Mouse (Mus musculus): ENCODE measurements around the gene Ppp1r14c. TPM values are rescaled to one million over a fixed set of nuclear protein-coding genes. Genes with fewer than 3 reads are reported as not detected.
"Not testable (repeated sequence)": the region's sequence is repeated elsewhere in the genome, so short reads cannot be mapped to it uniquely, and the experiment has no call there.

The Ppp1r14c gene
- polyA plus RNA-seq, 1 experiment from 2014 or later, result 27.7 TPM

DNA sequence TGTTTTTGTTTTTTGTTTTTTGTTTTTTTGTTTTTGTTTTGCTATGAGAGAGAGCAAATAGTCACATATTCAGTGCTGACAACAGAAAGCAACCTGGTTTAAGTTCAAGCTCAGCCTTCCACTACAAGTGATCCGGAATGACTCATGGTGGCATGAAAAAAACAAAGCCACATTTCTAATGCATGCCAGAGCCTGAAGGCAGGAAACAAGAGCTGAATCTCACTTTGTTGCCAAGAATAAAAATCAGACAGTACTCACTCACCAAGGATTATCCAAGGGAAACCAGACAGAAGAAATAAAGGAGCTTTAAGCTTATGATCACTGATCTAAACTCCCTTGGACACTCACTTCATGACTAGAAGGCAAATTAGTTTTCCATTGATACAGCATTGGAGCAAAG is 110.8 kb downstream of the Ppp1r14c start:
- H3K4me2 ChIP-seq (replicated peaks), result no peak overlapping the region
- 0 out of 2 replicates have a peak, but pooled peaks cover 3% of the 10 kb centered on the region for H3K4me1 ChIP-seq
- H3K36me3 ChIP-seq, result no peaks in the 10 kb centered on the region
- no peak overlapping the region for H3K4me3 ChIP-seq (replicated peaks)
- H3K27ac ChIP-seq (replicated peaks), result no peak overlapping the region
- no peaks in the 10 kb centered on the region for H3K27me3 ChIP-seq
- H3K9me3 ChIP-seq (replicated peaks), result no peaks in the 10 kb centered on the region
- no peak for ATAC-seq (ENCODE audit: insufficient number of reproducible peaks, low FRiP score, low TSS enrichment, low read depth)
- WGBS, result 12% methylated on average over 1 of the region's 1 CpGs
- H3K9ac ChIP-seq, result no peak overlapping the region

DNA sequence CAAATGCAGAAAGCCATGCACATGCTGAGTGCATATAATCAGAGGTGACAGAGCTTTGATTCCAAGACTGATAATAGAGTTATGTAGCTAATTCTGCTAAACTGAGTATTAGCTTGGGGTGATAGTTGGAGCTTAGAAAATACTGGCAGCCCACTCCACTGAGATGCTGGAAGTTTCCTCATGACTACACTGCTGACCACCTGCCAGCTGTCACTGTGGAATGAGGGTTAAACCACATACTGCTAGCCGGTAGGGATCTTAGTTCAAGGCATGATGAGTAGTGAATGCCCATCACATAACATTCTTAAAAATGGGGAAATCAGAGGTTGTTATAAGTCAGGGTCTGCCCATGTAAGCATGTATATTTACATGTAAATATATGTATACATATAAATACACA is 113.9 kb downstream of the Ppp1r14c start:
- Histone ChIP-seq H3K4me1 (0 out of 2 replicates have a peak, but pooled peaks cover 3% of the 10 kb centered on the region), H3K4me3 (replicated peaks) (no peak overlapping the region), H3K27me3 (no peaks in the 10 kb centered on the region), H3K9ac (no peak overlapping the region), H3K27ac (replicated peaks) (no peak overlapping the region), H3K4me2 (replicated peaks) (no peak overlapping the region), H3K36me3 (no peaks in the 10 kb centered on the region), H3K9me3 (replicated peaks) (no peaks in the 10 kb centered on the region)
- 82% methylated on average over 1 of the region's 1 CpGs for WGBS
- no peak for ATAC-seq (ENCODE audit: insufficient number of reproducible peaks, low FRiP score, low TSS enrichment, low read depth)

DNA sequence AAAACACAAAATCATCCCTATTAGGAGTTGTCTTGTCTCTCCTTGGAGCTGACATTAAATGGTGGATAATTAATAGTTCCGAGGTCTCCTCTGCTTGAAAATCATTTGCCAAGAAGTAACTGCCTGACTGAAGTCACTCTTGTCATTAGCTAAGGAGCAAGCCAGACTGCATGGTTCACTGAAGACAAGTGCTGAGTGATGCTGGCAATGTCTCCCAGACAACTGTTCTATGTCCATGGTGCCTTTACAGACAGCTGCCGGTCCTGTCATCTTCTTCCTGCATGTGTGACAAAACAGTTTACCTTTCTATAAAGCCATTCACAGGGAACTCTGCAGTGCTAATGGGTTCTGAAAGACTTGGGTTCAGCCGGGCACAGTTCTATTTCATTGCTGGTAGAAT is 124.2 kb downstream of the Ppp1r14c start:
- 81% methylated on average over 3 of the region's 3 CpGs for WGBS

DNA sequence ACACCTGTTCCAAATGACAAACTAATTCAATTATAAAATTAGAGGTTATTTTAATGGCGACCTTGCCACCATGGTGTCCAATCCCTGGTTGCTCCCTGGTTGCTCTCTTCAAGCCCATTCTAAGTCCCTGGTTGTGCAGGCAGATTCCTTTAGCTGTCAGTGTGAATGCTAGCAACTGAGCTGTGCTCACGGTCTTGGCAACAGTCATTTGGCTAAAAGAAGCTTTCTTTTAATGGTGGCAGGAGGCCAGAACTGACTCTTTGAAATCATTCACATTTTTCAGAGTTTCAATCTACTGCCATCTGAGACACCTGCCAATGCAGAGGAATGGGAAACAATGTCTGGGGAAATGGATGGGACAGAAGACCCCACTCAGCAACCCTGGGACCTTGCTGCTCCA is 130.9 kb downstream of the Ppp1r14c start:
- no peaks in the 10 kb centered on the region for H3K36me3 ChIP-seq
- no peak overlapping the region for H3K27ac ChIP-seq (replicated peaks)
- no peak overlapping the region for H3K4me3 ChIP-seq (replicated peaks)
- no peak for ATAC-seq (ENCODE audit: insufficient number of reproducible peaks, low FRiP score, low TSS enrichment, low read depth)
- no peak overlapping the region for H3K9ac ChIP-seq
- H3K4me2 ChIP-seq (replicated peaks), result no peak overlapping the region
- H3K4me1 ChIP-seq, result no peaks in the 10 kb centered on the region
- H3K9me3 ChIP-seq (replicated peaks), result no peaks in the 10 kb centered on the region
- WGBS, result 61% methylated on average over 2 of the region's 2 CpGs
- no peaks in the 10 kb centered on the region for H3K27me3 ChIP-seq

More for the DNA sequence above, 124.2 kb downstream of the Ppp1r14c start:
- Histone ChIP-seq H3K4me1 (no peaks in the 10 kb centered on the region), H3K9me3 (replicated peaks) (no peaks in the 10 kb centered on the region), H3K27ac (replicated peaks) (no peak overlapping the region), H3K36me3 (no peaks in the 10 kb centered on the region), H3K27me3 (no peaks in the 10 kb centered on the region), H3K9ac (no peak overlapping the region), H3K4me2 (replicated peaks) (no peak overlapping the region), H3K4me3 (replicated peaks) (no peak overlapping the region)
- no peak for ATAC-seq (ENCODE audit: insufficient number of reproducible peaks, low FRiP score, low TSS enrichment, low read depth)

DNA sequence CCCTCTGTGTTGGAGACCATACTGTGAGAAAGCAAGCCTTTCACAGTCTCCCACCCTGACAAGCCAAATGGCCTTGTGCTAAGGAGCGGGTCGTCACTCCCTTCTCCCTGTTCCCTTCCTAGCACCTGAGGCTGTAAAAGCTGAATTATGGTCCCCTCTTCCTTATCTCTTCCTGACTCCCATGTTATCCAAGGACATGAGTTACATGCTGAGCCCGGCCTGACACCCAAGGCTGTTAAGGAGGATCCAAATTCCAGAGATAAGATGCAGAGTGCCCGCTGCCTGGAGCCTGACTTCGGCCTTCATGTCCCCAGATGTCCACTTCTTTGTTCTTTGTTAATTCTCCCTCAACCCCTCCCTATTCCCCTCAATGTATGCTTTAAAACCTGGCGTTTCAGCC is 135.0 kb downstream of the Ppp1r14c start:
- not testable (repeated sequence) for H3K27ac ChIP-seq (replicated peaks); H3K36me3 ChIP-seq; H3K9me3 ChIP-seq (replicated peaks); H3K9ac ChIP-seq; H3K27me3 ChIP-seq; H3K4me1 ChIP-seq; H3K4me3 ChIP-seq (replicated peaks); H3K4me2 ChIP-seq (replicated peaks); ATAC-seq (ENCODE audit: insufficient number of reproducible peaks, low FRiP score, low TSS enrichment, low read depth)
- 86% methylated on average over 6 of the region's 6 CpGs for WGBS

DNA sequence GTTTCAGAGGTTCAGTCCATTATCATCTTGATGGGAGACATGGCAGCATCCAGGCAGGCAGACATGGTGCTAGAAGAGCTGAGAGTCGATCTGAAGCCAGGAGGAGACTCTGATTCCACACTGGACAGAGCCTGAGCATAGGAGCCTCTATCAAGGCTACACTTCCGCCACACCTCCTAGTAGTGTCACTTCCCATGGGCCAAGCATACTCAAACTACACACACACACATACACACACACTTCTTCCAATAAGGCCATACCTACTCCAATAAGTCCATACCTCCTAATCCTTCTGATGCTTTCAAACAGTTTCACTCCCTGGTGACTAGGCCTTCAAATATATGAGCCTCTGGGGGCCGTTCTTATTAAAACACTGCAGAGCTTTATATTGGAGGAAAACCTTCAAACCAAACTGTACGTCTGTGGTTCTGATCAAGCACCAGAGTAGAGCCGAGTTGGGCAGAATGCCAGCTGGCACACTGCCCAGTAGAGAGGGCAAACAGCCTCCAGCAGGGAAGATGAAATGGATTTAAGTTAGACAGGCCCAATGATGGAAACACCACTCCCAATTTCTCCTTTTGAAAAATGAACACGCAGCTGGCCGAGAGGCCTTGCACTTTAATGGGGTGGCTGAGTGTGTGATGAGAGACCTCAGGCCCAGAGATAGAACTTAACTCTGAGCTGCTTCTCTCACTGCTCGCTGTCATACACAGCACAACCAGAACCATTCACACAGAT is 141.8 kb downstream of the Ppp1r14c start:
- H3K4me2 ChIP-seq (replicated peaks), result no peak overlapping the region
- no peak overlapping the region for H3K9ac ChIP-seq
- 0 out of 2 replicates have a peak, but pooled peaks have one; percentile 18 for ATAC-seq (ENCODE audit: insufficient number of reproducible peaks, low FRiP score, low TSS enrichment, low read depth)
- no peaks in the 10 kb centered on the region for H3K9me3 ChIP-seq (replicated peaks)
- 32% methylated on average over 8 of the region's 8 CpGs for WGBS
- H3K27ac ChIP-seq (replicated peaks), result no peak overlapping the region
- H3K4me1 ChIP-seq, result peaks cover 16% of the 10 kb centered on the region
- H3K27me3 ChIP-seq, result no peaks in the 10 kb centered on the region
- no peaks in the 10 kb centered on the region for H3K36me3 ChIP-seq
- H3K4me3 ChIP-seq (replicated peaks), result no peak overlapping the region

DNA sequence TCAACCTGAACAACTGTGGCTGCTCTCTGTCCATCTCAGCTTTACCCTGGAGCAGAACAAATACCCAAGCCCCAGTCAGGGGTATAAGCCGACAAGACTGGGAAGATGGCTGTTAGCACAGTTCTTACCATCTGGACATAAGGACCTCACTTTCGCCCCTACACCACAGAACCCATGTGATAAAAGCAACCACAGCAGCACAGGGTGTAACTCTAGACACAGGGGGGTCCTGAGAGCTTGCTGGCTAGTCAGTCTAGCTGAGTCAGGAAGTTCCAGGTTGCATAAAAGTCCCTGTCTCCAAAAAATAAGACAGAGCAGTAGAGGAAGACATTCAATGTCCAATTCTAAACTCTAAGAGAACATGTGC is 142.3 kb downstream of the Ppp1r14c start:
- no peaks in the 10 kb centered on the region for H3K36me3 ChIP-seq
- ATAC-seq (ENCODE audit: insufficient number of reproducible peaks, low FRiP score, low TSS enrichment, low read depth), result no peak
- no peak overlapping the region for H3K27ac ChIP-seq (replicated peaks)
- no peak overlapping the region for H3K4me3 ChIP-seq (replicated peaks)
- H3K4me1 ChIP-seq, result peaks cover 16% of the 10 kb centered on the region
- no peaks in the 10 kb centered on the region for H3K27me3 ChIP-seq
- 58% methylated on average over 2 of the region's 2 CpGs for WGBS
- H3K9ac ChIP-seq, result no peak overlapping the region
- H3K9me3 ChIP-seq (replicated peaks), result no peaks in the 10 kb centered on the region
- H3K4me2 ChIP-seq (replicated peaks), result no peak overlapping the region

DNA sequence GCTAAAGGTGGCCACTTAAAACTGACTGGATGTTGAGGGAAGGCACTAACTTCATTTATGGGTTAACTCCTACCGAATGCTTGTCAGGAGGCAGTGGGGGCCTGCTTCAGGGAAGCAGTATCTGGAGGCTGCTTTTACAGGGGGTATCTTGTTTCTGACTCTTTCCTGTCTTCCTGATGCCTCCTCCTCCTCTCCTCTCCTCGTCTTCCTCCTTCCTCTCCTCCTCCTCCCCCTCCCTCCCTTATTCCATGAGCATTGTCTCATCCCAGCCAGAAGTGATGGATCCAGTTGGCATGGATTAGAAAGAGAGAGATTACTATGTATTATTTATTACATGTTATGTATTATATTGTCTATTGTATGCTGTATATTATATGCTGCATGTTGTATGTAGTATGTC is 142.9 kb downstream of the Ppp1r14c start:
- Histone ChIP-seq H3K27ac (replicated peaks) (no peak overlapping the region), H3K4me1 (peaks cover 16% of the 10 kb centered on the region), H3K27me3 (no peaks in the 10 kb centered on the region), H3K9ac (no peak overlapping the region), H3K4me3 (replicated peaks) (no peak overlapping the region), H3K4me2 (replicated peaks) (no peak overlapping the region), H3K9me3 (replicated peaks) (no peaks in the 10 kb centered on the region), H3K36me3 (no peaks in the 10 kb centered on the region)
- ATAC-seq (ENCODE audit: insufficient number of reproducible peaks, low FRiP score, low TSS enrichment, low read depth), result no peak
- 37% methylated on average over 2 of the region's 2 CpGs for WGBS

DNA sequence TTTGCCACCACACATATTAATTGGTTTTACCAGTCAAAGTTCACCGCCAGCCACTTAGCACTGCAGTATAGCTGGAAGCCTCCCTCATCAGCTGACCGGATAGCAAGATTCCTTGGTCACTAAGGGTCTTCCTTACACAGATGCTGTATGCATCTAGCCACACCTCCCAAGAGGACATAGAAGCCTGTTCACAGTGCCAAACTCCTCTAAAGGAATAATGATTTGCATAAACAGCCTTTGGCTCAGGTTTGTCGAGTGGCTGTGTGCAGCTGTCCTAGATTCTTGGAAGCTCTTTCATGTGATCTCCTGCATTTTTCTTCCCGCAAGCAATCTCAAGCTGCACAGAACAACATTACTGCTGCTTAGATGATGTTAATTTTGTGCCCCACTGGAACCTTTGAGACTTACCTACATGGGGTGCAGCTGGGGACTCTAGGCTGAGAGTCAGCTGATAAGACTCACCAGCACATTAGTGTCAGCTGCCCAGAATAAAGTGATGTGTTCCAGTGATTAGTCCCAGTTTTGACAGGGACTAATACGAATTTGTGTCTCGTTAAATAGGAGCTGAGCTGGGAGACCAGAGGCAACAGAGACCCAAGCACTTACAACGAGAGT is 143.9 kb downstream of the Ppp1r14c start:
- ATAC-seq (ENCODE audit: insufficient number of reproducible peaks, low FRiP score, low TSS enrichment, low read depth), result no peak
- H3K9ac ChIP-seq, result no peak overlapping the region
- H3K36me3 ChIP-seq, result no peaks in the 10 kb centered on the region
- H3K4me3 ChIP-seq (replicated peaks), result no peak overlapping the region
- H3K4me2 ChIP-seq (replicated peaks), result no peak overlapping the region
- no peaks in the 10 kb centered on the region for H3K27me3 ChIP-seq
- WGBS, result 46% methylated on average over 7 of the region's 7 CpGs
- H3K4me1 ChIP-seq, result peaks cover 16% of the 10 kb centered on the region
- no peaks in the 10 kb centered on the region for H3K9me3 ChIP-seq (replicated peaks)
- no peak overlapping the region for H3K27ac ChIP-seq (replicated peaks)

DNA sequence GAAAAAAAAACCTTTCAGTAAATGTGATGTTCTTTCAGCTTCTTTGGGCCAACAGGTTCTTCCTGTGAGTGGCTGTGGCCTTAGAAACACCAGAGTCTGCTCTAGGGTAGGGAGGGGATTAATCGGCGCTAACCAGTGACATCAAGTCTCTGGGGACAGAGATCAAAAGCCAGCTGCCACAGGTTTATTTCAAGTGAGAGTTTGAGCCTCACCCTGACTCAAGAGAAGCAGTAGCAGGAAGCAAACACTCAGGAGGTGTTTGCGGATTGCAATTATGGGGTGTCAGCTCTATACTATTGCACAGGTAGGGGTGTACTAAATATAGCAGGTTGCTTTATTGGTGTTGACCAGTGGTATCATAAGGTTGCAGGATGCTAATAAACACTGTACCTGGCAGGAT is 144.6 kb downstream of the Ppp1r14c start:
- Histone ChIP-seq H3K36me3 (no peaks in the 10 kb centered on the region), H3K27ac (replicated peaks) (no peak overlapping the region), H3K9ac (no peak overlapping the region), H3K4me2 (replicated peaks) (no peak overlapping the region), H3K4me3 (replicated peaks) (no peak overlapping the region), H3K9me3 (replicated peaks) (no peaks in the 10 kb centered on the region), H3K27me3 (no peaks in the 10 kb centered on the region), H3K4me1 (peaks cover 16% of the 10 kb centered on the region)
- 57% methylated on average over 3 of the region's 3 CpGs for WGBS
- no peak for ATAC-seq (ENCODE audit: insufficient number of reproducible peaks, low FRiP score, low TSS enrichment, low read depth)

DNA sequence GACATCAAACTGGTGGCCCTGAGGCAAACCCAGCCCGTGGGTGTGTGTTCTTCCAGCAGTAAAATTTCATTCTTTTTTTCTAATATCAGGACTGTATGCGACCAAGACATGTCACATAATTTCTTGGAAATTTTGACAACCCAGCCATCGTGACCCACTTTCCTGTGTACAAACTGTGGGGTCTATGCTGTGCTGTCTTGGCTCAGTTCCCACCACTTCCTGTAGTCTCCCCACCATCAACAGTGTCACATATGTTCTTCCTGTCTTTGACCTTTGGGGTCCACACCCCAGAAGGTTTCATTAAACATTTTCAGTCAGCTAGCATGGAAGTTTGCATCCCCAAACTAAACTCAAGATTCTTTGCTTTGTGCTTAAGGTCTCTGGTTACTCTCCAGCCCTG is 145.5 kb downstream of the Ppp1r14c start:
- Histone ChIP-seq H3K9ac (no peak overlapping the region), H3K9me3 (replicated peaks) (no peaks in the 10 kb centered on the region), H3K4me1 (peaks cover 16% of the 10 kb centered on the region), H3K36me3 (no peaks in the 10 kb centered on the region), H3K4me2 (replicated peaks) (no peak overlapping the region), H3K27me3 (no peaks in the 10 kb centered on the region), H3K27ac (replicated peaks) (no peak overlapping the region), H3K4me3 (replicated peaks) (no peak overlapping the region)
- 50% methylated on average over 3 of the region's 3 CpGs for WGBS
- ATAC-seq (ENCODE audit: insufficient number of reproducible peaks, low FRiP score, low TSS enrichment, low read depth), result no peak

All from embryonic facial prominence, embryonic 15.5 days (tissue).